Mouse (Mus musculus) layer of hippocampus, postnatal 36 days (tissue): Measurements from ENCODE around the gene Atxn2. TPM values are rescaled to one million over a fixed set of nuclear protein-coding genes. Genes with fewer than 3 reads are reported as not detected.
A peak's percentile ranks its signal among the peaks of the same experiment; 100 is the strongest.

Source experiments
- DNase-seq, 2 experiments: peaks; one replicate each; pipeline ENCODE4 v3.0.0; 2022
- total RNA-seq, 2 experiments: library from RNA; stranded (reverse); gene quantifications; 2 replicates each; pipeline ENCODE4 v1.2.3; 2021

Atxn2 gene
- total RNA-seq, 2 experiments from 2014 or later: 184 to 240 TPM

GRCm38 (mm10) chr5:121766038-121766773, 55.1 kb downstream of the Atxn2 start:
- no peak for DNase-seq

GRCm38 (mm10) chr5:121767564-121767963, 56.4 kb downstream of the Atxn2 start:
- no peak for DNase-seq

- DNase-seq: no peak
Observed at GRCm38 (mm10) chr5:121769827-121770226, 58.7 kb downstream of the Atxn2 start.

GRCm38 (mm10) chr5:121771611-121772010, 60.5 kb downstream of the Atxn2 start:
- DNase-seq: no peak

GRCm38 (mm10) chr5:121778485-121779119, 67.5 kb downstream of the Atxn2 start:
- DNase-seq: peak; percentile 63 to 76

GRCm38 (mm10) chr5:121780180-121780579, 69.0 kb downstream of the Atxn2 start:
- no peak for DNase-seq

- DNase-seq: no peak
Observed at GRCm38 (mm10) chr5:121782467-121782866, 71.3 kb downstream of the Atxn2 start.

- no peak for DNase-seq
Observed at GRCm38 (mm10) chr5:121783862-121784500, 72.8 kb downstream of the Atxn2 start.

- DNase-seq: no peak
Observed at GRCm38 (mm10) chr5:121791026-121791425, 79.9 kb downstream of the Atxn2 start.

GRCm38 (mm10) chr5:121795800-121796199, 84.7 kb downstream of the Atxn2 start:
- DNase-seq: no peak

GRCm38 (mm10) chr5:121798447-121798846, 87.3 kb downstream of the Atxn2 start:
- DNase-seq: no peak

- no peak for DNase-seq
Observed at GRCm38 (mm10) chr5:121807186-121807585, 96.0 kb downstream of the Atxn2 start.

- DNase-seq: no peak
Observed at GRCm38 (mm10) chr5:121808202-121808601, 97.1 kb downstream of the Atxn2 start.

GRCm38 (mm10) chr5:121809667-121810224, 98.6 kb downstream of the Atxn2 start:
- no peak for DNase-seq

- DNase-seq: peak in 1 of 2 experiments; percentile 4
Observed at GRCm38 (mm10) chr5:121810331-121811151, 99.4 kb downstream of the Atxn2 start.

- DNase-seq: peak in 1 of 2 experiments; percentile 36
Observed at GRCm38 (mm10) chr5:121811485-121811931, 100.4 kb downstream of the Atxn2 start.

GRCm38 (mm10) chr5:121812526-121813243, 101.5 kb downstream of the Atxn2 start:
- no peak for DNase-seq

- DNase-seq: no peak
Observed at GRCm38 (mm10) chr5:121813744-121814143, 102.6 kb downstream of the Atxn2 start.

GRCm38 (mm10) chr5:121815067-121815466, 103.9 kb downstream of the Atxn2 start:
- DNase-seq: peak in 1 of 2 experiments; percentile 40

- no peak for DNase-seq
Observed at GRCm38 (mm10) chr5:121815867-121816380, 104.8 kb downstream of the Atxn2 start.

GRCm38 (mm10) chr5:121816611-121817010, 105.5 kb downstream of the Atxn2 start:
- DNase-seq: no peak
